Mouse (Mus musculus): ENCODE data around the gene Tln1.
A peak's percentile ranks its signal among the peaks of the same experiment; 100 is the strongest.
"Not testable (repeated sequence)": the region's sequence is repeated elsewhere in the genome, so short reads cannot be mapped to it uniquely, and the experiment has no call there.

Tln1 gene

GRCm38 (mm10) chr4:43578376-43579204, 16.1 kb upstream of the Tln1 start, which contains the start of the genes Rgp1 and Gba2:
Gene Rgp1, plus strand, starts transcription at chr4:43578715.
Gene Gba2, minus strand, starts transcription at chr4:43578873.
- DNase-seq: peak; percentile 84 to 86

DNA sequence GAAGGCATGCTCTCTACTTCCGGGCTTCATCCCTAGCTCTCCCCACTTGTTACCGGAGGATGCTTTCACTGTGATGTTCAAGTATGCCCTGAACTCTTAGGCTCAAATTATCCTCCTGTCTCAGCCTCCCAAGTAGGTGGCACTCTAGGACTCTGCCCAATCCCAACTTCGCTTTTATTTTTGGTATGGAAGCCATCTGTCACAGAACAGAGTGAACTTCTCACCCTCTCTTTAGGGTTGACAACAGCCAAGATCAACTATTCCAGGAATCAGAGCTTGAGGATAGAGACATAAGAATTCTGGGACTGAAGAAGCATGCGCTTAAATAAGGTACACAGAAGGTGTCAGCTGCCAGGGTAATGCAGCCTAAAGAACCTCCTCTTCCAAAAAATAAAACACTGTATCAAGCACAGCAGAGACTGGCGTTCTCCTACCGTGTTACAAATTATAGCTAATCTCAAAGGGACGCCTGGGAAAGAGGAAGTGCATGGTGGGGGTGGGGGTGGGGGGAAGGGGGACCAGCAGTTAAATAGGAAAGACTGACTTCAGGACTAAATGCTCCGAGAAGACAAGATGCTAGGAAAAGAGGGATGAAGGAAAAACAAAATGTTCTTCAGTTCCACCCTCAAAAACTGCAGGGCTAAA, 14.9 kb upstream of the Tln1 start:
- DNase-seq: no peak

DNA sequence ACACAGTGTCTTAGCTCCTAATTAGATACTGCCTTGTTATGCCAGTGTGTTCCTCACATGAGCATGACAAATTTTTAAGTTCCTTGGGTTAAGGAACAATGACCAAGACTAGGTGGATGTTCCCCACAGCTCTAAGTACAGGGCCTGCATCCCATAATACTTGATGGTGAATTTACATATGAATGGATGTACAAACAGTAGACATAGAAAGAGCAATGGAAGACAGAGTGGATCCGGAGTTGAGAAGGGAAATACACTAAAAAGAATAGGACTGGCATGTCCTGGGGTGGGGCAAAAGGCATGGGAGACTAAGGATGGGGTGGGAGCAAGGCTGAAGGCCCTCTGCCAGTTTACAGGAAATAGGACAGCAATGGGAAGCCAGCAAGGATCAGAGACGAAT, 12.9 kb upstream of the Tln1 start:
- no peak for DNase-seq

- DNase-seq: no peak
Observed at GRCm38 (mm10) chr4:43573561-43573960, 11.1 kb upstream of the Tln1 start.

- DNase-seq: no peak
Observed at GRCm38 (mm10) chr4:43571395-43572045, 9.0 kb upstream of the Tln1 start.

DNA sequence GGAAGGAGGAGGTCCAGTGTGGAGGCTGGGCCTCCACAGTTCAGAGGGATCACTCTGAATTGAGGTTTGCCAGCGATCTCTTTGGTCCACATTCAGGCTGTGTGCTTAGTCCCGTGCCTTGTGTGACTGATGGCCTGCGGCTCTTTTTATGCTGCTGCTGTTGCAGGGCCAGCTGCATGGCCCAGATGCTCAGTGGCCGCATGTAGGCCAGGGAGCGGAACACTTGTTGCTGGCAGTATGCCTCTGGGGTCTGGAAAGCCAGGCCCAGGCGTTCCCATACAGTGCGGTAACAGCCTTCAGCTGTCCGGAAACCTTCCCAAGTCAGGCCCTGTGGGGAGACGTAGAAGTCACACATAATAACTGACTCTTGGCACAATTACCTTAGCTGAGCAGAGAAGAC, 4.6 kb upstream of the Tln1 start:
- DNase-seq: no peak

GRCm38 (mm10) chr4:43564231-43564630, 1.7 kb upstream of the Tln1 start:
- no peak for DNase-seq

- no peak for DNase-seq
Observed at GRCm38 (mm10) chr4:43563601-43563875, 1.0 kb upstream of the Tln1 start.

GRCm38 (mm10) chr4:43562769-43563600, 494 bp upstream of the Tln1 start:
- DNase-seq: no peak

DNA sequence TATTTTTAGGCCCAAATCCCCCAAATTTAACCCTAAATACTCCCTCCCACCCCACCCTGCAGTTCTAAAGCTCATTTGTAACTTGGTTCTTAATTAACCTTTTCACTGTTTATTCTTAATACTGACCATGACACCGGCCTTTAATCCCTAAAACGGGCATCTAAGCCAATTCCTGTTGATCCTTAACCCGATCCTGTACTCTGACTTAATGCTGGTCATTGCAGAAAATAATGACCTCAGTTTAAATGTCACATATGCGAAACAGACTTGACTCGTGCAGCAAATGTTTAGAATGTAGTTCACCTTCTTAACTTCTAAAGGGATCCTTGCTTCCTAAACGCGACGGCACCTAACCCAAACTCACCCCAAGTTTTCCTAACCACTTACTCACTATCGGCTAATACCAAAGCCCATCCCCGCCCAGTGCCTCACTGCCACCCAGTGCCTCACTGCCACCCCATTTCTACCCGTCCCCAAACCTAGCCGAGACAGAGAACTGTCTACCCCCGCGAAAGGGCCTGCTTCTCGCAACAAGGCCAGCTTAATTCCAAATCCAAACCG, 975 bp downstream of the Tln1 start:
- no peak for DNase-seq

DNA sequence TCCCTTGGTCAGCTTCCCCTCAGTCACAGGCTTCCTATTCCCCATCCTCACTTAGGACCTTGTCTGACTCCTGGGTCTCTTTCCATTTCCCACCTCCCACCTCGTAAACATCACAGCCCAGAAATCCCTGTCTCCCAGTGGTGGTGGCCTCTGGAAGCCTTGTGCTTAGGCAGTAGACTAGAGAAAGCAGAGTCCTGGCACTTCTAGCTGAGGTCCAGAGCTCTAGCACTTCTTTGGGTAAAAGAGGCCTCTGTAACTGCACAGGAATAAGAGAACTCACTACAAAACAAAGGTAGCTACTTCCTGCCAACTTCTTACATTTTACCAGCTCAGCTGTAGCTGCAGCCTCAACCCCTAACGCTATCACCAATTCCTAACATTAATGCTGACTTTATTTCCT, 1.5 kb downstream of the Tln1 start:
- no peak for DNase-seq

GRCm38 (mm10) chr4:43560243-43560611, 2.3 kb downstream of the Tln1 start:
- peak; percentile 16 to 42 for DNase-seq

- DNase-seq: no peak
Observed at GRCm38 (mm10) chr4:43559519-43560242, 2.8 kb downstream of the Tln1 start.

DNA sequence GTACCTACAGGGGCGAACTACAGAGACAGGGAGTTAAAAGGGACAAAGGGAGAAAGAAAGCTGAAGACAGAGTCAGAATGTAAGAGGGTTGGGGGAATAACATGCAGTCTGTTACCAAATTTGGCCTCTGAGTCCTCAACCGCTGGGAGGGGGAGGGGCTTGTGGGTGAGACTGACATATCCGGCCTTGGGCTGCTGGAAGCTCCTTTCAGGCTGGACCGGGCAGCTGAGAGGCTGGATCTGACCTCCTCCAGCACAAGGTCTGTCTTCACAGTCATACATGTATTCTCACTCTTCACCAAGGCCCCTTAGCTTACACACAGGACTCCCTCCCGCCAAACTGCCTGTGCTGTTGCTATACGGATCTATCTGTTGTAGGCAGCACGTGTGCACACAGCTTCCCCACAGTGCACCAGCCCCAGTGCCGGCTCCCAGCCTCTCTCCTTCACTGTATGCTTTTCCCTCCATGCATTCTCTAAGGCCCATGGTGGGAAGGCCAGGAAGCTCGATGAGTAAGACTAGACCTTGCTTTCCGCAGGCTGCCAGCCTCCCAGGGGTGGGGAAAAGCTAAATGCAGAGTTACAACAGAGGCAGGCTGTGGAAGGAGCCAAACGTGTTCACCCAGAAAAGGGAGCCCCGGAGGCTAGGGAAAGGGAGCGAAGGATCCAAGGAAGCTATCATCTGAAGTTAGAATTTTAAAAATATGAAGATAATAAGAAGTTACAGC, 3.7 kb downstream of the Tln1 start:
- peak; percentile 71 to 74 for DNase-seq

GRCm38 (mm10) chr4:43558028-43558630, 4.4 kb downstream of the Tln1 start:
- no peak for DNase-seq

DNA sequence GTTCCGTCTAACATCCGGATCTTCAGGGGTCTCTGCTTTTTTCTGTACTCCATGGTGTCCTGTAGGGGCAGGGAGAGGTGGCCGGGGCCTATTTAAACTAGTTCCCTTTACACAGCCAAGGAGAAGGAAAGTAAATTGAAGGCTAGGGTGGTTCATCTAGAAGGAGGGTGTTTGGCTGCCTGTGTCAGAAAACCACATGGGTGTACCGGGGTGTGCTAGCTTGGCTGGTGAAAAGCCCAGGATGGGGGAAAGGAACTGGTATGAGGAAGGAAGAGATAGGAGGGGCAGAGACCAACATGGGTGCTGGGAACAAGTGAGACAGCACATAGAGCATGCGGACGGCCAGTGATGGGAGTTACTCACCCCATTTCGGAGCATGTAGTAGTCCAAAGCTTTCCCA, 6.6 kb downstream of the Tln1 start:
- DNase-seq: no peak

- no peak for DNase-seq
Observed at GRCm38 (mm10) chr4:43553891-43554290, 8.6 kb downstream of the Tln1 start.

DNA sequence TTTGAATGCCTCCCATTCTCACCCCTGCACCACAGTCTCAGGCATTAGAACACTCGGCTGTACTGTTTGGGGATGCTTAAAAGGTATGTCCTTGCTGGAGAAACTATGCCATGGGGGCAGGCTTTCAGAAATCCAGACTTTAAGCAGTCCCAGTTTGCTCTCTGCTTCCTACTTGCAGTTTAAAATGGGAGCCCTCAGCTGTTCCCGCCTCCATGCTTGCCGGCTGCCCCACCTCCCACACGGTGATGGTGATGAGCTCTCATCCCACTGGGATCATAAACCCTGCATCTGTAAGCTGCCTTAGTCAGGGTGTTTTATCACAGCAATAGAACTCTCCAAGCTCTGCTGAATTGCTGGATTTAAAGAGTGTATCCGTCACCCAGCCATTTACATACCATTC, 10.1 kb downstream of the Tln1 start:
- DNase-seq: no peak

- not testable (repeated sequence) for DNase-seq
Observed at GRCm38 (mm10) chr4:43551854-43552253, 10.6 kb downstream of the Tln1 start.

DNA sequence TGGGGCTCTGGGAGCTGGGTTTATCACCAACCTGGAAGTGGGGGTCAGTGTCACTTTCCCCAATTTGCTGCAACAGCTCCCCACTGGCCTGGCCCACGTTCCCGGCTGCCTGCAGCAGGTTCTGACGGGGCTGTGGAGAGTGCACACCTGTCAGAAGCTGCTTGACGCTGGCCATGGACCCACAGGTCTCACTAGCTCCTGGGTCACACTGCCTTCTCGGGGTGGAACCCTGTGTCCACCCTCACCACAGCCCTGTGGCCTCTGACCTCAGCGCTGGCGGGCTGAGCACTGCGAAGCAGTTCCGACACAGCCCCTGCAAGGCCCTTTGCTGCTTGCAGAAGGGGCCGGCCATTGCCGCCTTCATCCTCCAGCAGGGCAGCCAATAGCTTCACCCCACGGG, 13.4 kb downstream of the Tln1 start:
- DNase-seq: no peak

DNA sequence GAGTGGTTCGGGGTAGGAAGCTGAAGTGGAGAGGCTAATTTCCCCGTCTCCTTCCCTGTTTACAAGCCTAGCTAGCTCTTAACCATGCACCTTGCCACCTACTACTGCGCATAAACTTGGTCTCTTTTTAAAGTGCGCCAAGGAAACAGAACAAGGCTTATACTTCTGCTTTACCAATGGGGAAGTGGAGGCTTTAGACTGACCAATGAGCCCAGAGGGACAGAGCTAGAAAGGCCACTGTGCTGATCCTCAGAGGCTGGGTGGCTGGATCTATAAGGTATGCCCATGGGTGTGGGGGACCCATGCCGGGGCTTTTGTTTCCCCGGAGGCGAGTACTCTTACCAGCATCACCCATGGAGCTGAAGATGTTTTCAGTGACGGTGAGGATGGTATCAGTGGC, 15.3 kb downstream of the Tln1 start:
- no peak for DNase-seq

Measured in thymus, postnatal 36 days (tissue).